Mouse (Mus musculus) hindbrain, embryonic 12.5 days (tissue): ENCODE measurements at regions not wholly inside any gene's neighbourhood (a gene's known extent, or its start where the extent isn't known, plus 50 kb on each side); places are given as distances from the start of the nearest gene placed in this dataset.

ENCODE experiments used
- ATAC-seq: fragments of 200-750 bp; cut with Nextera tagmentation; 2 replicates; pipeline ENCODE4 v1.8.0; 2017; ENCODE audit warnings: moderate TSS enrichment; ENCODE audit not compliant: low FRiP score
- H3K27ac ChIP-seq: fragments of 300-500 bp; sonication (generic); 2 replicates; pipeline ENCODE4 v1.5.1; 2016; ENCODE audit warnings: mild to moderate bottlenecking
- H3K27me3 ChIP-seq: fragments of 300-500 bp; sonication (generic); 2 replicates; pipeline ENCODE4 v1.6.1; 2016; ENCODE audit warnings: mild to moderate bottlenecking
- H3K36me3 ChIP-seq: fragments of 300-500 bp; sonication (generic); 2 replicates; pipeline ENCODE4 v1.6.1; 2016; ENCODE audit warnings: mild to moderate bottlenecking
- H3K4me1 ChIP-seq: fragments of 300-500 bp; sonication (generic); 2 replicates; pipeline ENCODE4 v1.6.1; 2016
- H3K4me2 ChIP-seq: fragments of 300-500 bp; sonication (generic); replicated peaks from 2 replicates; pipeline ENCODE4 v1.6.1; 2016; ENCODE audit warnings: mild to moderate bottlenecking
- H3K4me3 ChIP-seq: fragments of 300-500 bp; sonication (generic); 2 replicates; pipeline ENCODE4 v1.5.1; 2016; ENCODE audit warnings: mild to moderate bottlenecking
- H3K9ac ChIP-seq: fragments of 300-500 bp; sonication (generic); 2 replicates; pipeline ENCODE4 v1.6.1; 2016; ENCODE audit warnings: mild to moderate bottlenecking, moderate library complexity
- H3K9me3 ChIP-seq: fragments of 300-500 bp; sonication (generic); replicated peaks from 2 replicates; pipeline ENCODE4 v1.6.1; 2016; ENCODE audit warnings: mild to moderate bottlenecking
- WGBS: fragments of 180-500 bp; shearing (Covaris S2); methylation state at CpG from one replicate; pipeline ENCODE4 v1.1.7; 2016; 5-methylcytosine and 5-hydroxymethylcytosine counted together

- no peak overlapping the region for H3K4me2 ChIP-seq
- ATAC-seq, result no peak
- 65% methylated on average over 9 of the region's 9 CpGs for WGBS
Measured at GRCm38 (mm10) chr4:33552856-33553255, 242.7 kb downstream of the Rngtt start.

GRCm38 (mm10) chr4:33554606-33555005 is 244.5 kb downstream of the Rngtt start:
- Histone ChIP-seq H3K9me3 (no peaks in the 10 kb centered on the region), H3K36me3 (no peaks in the 10 kb centered on the region), H3K4me1 (peaks cover 17% of the 10 kb centered on the region), H3K4me2 (no peak overlapping the region), H3K4me3 (no peak overlapping the region), H3K27me3 (peaks cover 16% of the 10 kb centered on the region), H3K9ac (no peak overlapping the region), H3K27ac (no peak overlapping the region)
- WGBS, result 28% methylated on average over 6 of the region's 6 CpGs
- no peak for ATAC-seq

More at GRCm38 (mm10) chr4:33552856-33553255, 242.7 kb downstream of the Rngtt start:
- Histone ChIP-seq H3K27ac (no peak overlapping the region), H3K36me3 (no peaks in the 10 kb centered on the region), H3K27me3 (peaks cover 16% of the 10 kb centered on the region), H3K4me1 (peaks cover 23% of the 10 kb centered on the region), H3K4me3 (no peak overlapping the region), H3K9ac (no peak overlapping the region), H3K9me3 (no peaks in the 10 kb centered on the region)

GRCm38 (mm10) chr4:33555231-33555933 is 245.3 kb downstream of the Rngtt start:
- H3K27ac ChIP-seq, result no peak overlapping the region
- no peaks in the 10 kb centered on the region for H3K36me3 ChIP-seq
- H3K4me3 ChIP-seq, result no peak overlapping the region
- no peak for ATAC-seq
- 3% methylated on average over 14 of the region's 14 CpGs for WGBS
- H3K27me3 ChIP-seq, result peaks cover 16% of the 10 kb centered on the region
- no peak overlapping the region for H3K9ac ChIP-seq
- peak overlapping the region; percentile 25 for H3K4me2 ChIP-seq
- H3K4me1 ChIP-seq, result peaks cover 13% of the 10 kb centered on the region
- no peaks in the 10 kb centered on the region for H3K9me3 ChIP-seq

- no peak for ATAC-seq
- whole genome bisulfite sequencing, result 22% methylated on average over 12 of the region's 12 CpGs
Measured at GRCm38 (mm10) chr4:33555966-33556365, 245.9 kb downstream of the Rngtt start.

GRCm38 (mm10) chr4:33556661-33557540 is 246.8 kb downstream of the Rngtt start:
- Histone ChIP-seq H3K36me3 (no peaks in the 10 kb centered on the region), H3K9ac (no peak overlapping the region), H3K4me1 (peaks cover 13% of the 10 kb centered on the region), H3K9me3 (no peaks in the 10 kb centered on the region), H3K4me3 (no peak overlapping the region), H3K27ac (no peak overlapping the region), H3K4me2 (no peak overlapping the region), H3K27me3 (peaks cover 16% of the 10 kb centered on the region)
- 78% methylated on average over 12 of the region's 12 CpGs for WGBS
- no peak for ATAC-seq

More at GRCm38 (mm10) chr4:33555966-33556365, 245.9 kb downstream of the Rngtt start:
- Histone ChIP-seq H3K36me3 (no peaks in the 10 kb centered on the region), H3K4me3 (no peak overlapping the region), H3K4me2 (peak overlapping the region; percentile 25; the same call in 1 of the 2 replicates), H3K27ac (no peak overlapping the region), H3K4me1 (peaks cover 13% of the 10 kb centered on the region), H3K9me3 (no peaks in the 10 kb centered on the region), H3K9ac (no peak overlapping the region), H3K27me3 (peaks cover 16% of the 10 kb centered on the region)

GRCm38 (mm10) chr4:33570274-33570673 is 260.2 kb downstream of the Rngtt start:
- ATAC-seq, result no peak
- WGBS, result 89% methylated on average over 5 of the region's 5 CpGs
- Histone ChIP-seq H3K27me3 (no peaks in the 10 kb centered on the region), H3K4me1 (no peaks in the 10 kb centered on the region), H3K4me3 (no peak overlapping the region), H3K9me3 (no peaks in the 10 kb centered on the region), H3K4me2 (no peak overlapping the region), H3K9ac (no peak overlapping the region), H3K27ac (no peak overlapping the region), H3K36me3 (no peaks in the 10 kb centered on the region)

- Histone ChIP-seq H3K9me3 (no peaks in the 10 kb centered on the region), H3K27me3 (no peaks in the 10 kb centered on the region), H3K36me3 (no peaks in the 10 kb centered on the region), H3K27ac (no peak overlapping the region), H3K4me3 (no peak overlapping the region), H3K9ac (no peak overlapping the region), H3K4me2 (no peak overlapping the region), H3K4me1 (no peaks in the 10 kb centered on the region)
- 44% methylated on average over 6 of the region's 6 CpGs for WGBS
- ATAC-seq, result no peak
Measured at GRCm38 (mm10) chr4:33571351-33571750, 261.2 kb downstream of the Rngtt start.

DNA sequence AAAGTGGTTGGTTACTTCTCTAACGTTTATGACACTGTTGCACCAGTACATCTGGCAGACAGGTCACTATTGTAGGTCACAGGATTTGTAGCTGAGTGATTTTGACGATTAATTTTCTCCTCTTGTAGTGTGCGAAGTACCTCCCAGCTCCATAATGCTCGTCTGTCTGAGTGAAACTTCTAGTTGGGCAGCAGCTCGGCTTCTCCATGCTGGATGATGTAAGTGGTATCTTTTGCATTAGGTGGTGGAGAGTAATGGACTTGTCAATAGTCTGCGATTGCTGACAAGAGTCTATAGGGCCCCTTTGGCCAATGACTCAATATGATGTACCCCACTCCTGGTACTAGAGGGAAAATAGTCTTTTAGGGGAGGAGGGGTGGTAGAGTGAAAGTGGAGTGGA is 267.5 kb downstream of the Rngtt start:
- no peaks in the 10 kb centered on the region for H3K36me3 ChIP-seq

GRCm38 (mm10) chr4:33580491-33580890 is 270.4 kb downstream of the Rngtt start:
- Histone ChIP-seq H3K27me3 (no peaks in the 10 kb centered on the region), H3K36me3 (no peaks in the 10 kb centered on the region), H3K4me1 (peaks cover 3% of the 10 kb centered on the region; the same call in 1 of the 2 replicates), H3K4me2 (no peak overlapping the region), H3K4me3 (no peak overlapping the region), H3K9me3 (peaks cover 8% of the 10 kb centered on the region), H3K27ac (no peak overlapping the region), H3K9ac (no peak overlapping the region)
- 90% methylated on average over 8 of the region's 8 CpGs for WGBS
- no peak for ATAC-seq

More for the DNA sequence above, 267.5 kb downstream of the Rngtt start:
- H3K9me3 ChIP-seq, result peaks cover 8% of the 10 kb centered on the region
- ATAC-seq, result no peak
- H3K4me2 ChIP-seq, result no peak overlapping the region
- H3K27me3 ChIP-seq, result no peaks in the 10 kb centered on the region
- H3K4me3 ChIP-seq, result no peak overlapping the region
- 0 out of 2 replicates have a peak, but pooled peaks cover 3% of the 10 kb centered on the region for H3K4me1 ChIP-seq
- no peak overlapping the region for H3K27ac ChIP-seq
- 89% methylated on average over 6 of the region's 6 CpGs for WGBS
- H3K9ac ChIP-seq, result no peak overlapping the region

GRCm38 (mm10) chr4:33581180-33581591 is 271.1 kb downstream of the Rngtt start:
- no peak for ATAC-seq
- Histone ChIP-seq H3K36me3 (no peaks in the 10 kb centered on the region), H3K9me3 (peaks cover 8% of the 10 kb centered on the region), H3K27ac (no peak overlapping the region), H3K27me3 (no peaks in the 10 kb centered on the region), H3K4me1 (peaks cover 8% of the 10 kb centered on the region), H3K4me3 (no peak overlapping the region), H3K4me2 (no peak overlapping the region), H3K9ac (no peak overlapping the region)
- WGBS, result 79% methylated on average over 15 of the region's 15 CpGs

DNA sequence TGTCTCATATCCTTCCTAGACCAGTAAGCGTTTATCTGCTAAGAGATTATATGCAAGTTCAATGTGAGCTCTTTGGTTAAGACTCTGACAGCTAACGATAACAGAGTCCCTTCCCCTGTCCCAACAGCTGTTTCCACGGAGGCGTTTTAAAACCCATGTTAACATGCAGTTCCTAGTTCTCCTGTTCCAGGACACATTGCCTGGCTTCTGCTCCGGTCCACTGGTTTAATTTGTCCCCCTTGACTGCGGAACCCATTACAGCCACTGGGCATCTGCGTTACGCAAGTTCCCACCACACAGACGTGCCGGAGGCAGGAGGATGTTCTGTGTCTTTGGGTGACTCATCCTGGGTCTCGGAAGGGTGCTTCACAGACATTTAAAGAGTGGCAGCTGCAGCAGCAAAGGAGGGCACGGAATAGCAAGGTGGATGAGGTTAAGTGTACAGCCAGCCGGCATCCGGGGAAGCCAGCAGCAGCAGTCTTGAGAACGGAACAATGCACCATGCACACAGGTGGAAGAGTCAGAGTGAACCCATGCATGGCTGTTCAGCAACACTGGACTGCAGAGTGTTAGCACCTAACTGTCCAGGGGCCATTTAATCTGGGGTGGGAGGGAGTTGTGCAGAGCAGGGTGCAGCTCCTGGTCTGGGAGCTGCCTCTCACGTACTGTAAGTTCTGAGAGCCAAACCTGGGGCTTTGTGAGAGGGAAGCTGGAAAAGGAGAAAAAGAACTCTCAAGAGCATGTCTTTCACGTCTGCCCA is 271.8 kb downstream of the Rngtt start:
- Histone ChIP-seq H3K4me1 (peaks cover 16% of the 10 kb centered on the region), H3K27me3 (no peaks in the 10 kb centered on the region), H3K36me3 (no peaks in the 10 kb centered on the region), H3K27ac (no peak overlapping the region), H3K9me3 (peaks cover 8% of the 10 kb centered on the region), H3K9ac (no peak overlapping the region), H3K4me3 (no peak overlapping the region), H3K4me2 (no peak overlapping the region)
- 84% methylated on average over 17 of the region's 17 CpGs for WGBS
- ATAC-seq, result no peak
